Mouse (Mus musculus): ENCODE results near the gene Tmem135.

Gene Tmem135

GRCm38 (mm10) chr7:89390660-89391059, 13.4 kb downstream of the Tmem135 start:
- DNase-seq (ENCODE audit: low read depth, low spot score), result no peak

GRCm38 (mm10) chr7:89388981-89389380, 15.0 kb downstream of the Tmem135 start:
- DNase-seq (ENCODE audit: low read depth, low spot score), result no peak

- no peak for DNase-seq (ENCODE audit: low read depth, low spot score)
These were observed 21.1 kb downstream of the Tmem135 start for GRCm38 (mm10) chr7:89382892-89383291.

DNA sequence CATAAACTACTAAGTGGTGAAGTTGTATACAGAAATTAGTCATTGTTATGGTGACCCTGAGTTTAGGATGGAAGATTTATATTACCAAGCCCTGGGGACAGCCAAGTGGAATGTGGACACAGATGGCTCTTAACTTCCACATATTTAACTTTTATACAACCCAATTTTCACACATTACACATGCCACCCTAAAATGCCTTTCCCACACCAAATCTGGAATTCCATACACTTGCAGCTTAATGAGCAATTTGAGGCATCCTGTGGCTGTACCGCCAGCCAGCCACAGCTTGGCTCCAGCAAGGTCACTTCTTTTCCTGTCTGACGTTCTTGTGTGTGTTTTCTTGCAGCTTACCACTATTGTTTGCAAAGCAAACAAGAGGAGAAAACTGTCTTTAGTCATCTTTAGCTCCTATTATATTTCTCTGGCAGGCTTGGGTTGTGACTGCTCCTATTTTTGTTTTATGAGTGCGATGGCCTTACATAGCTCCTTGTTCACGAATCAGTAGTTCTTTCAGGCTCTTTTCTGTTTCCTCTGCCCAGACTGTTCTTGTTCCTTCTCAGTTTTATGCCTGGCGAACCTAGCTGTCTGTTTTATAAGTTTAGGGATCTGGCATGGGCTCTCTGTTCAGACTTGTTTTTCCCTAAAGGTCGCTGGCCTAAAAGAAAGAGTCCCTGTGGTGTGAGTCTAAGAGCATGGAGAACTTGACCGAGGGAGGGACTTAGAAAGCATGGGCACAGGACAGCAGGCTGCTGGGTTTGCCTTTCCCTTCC, 22.9 kb downstream of the Tmem135 start:
- no peak for DNase-seq (ENCODE audit: low read depth, low spot score)

GRCm38 (mm10) chr7:89371623-89372295, 32.3 kb downstream of the Tmem135 start:
- DNase-seq (ENCODE audit: low read depth, low spot score), result no peak

DNA sequence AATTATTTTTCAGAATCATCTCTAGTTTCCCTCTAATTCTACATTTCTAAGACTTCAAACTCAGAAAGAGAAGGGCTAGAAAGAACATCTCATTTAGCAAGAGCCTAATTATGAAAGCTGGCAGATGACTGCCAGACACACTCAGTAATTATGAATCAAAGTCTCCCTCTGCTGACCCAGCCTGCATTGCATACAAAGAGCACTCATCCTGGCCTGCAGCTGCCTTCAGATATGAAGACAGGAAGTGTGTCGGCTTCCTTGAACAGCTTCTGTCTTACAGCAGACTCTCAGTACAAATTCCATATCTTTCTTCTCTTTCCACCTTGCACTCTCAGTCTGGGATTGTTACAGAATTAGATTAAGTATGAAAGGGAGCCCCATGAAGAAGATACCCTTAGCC, 33.1 kb downstream of the Tmem135 start:
- no peak for DNase-seq (ENCODE audit: low read depth, low spot score)

DNA sequence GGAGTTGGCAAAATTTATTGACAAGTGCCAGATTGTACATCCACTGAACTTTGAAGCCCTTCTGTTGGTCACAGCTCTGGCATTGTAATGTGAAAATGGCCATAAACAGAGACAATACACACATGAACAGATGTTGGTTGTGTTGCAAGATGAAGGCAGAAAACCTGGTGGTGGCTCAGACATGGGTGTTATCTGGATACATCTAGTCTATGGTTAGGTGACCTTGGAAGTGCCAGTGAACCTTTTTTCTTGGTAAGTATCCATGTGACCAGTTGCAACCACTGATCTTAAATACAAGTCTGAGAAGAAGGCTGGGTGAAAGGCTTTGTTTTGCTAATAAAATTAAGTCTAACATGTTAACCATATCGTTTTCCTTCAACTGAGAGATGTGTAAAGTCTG, 33.9 kb downstream of the Tmem135 start:
- no peak for DNase-seq (ENCODE audit: low read depth, low spot score)

- no peak for DNase-seq (ENCODE audit: low read depth, low spot score)
These were observed 36.4 kb downstream of the Tmem135 start for GRCm38 (mm10) chr7:89367643-89368042.

GRCm38 (mm10) chr7:89365135-89365880, 38.7 kb downstream of the Tmem135 start:
- DNase-seq (ENCODE audit: low read depth, low spot score), result no peak

DNA sequence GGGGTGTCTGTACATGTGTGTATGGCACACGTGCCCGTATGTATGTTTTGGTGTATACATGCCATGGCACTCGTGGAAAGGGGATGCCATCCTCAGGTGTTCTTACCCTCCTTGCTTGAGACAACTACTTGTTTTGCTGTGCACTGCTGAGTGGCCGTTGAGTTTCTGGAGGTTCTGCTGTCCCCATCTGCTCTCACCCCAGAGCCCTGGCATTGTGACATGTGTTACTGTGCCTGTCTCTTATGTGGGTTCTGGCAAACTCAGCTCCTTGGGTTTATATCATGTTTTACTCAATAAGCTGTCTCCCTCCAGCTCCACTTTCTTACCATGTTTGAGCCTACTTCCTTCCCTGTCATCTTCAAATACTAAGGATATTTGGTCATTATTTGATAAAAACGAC, 40.0 kb downstream of the Tmem135 start:
- DNase-seq (ENCODE audit: low read depth, low spot score), result no peak

- DNase-seq (ENCODE audit: low read depth, low spot score), result no peak
These were observed 47.7 kb downstream of the Tmem135 start for GRCm38 (mm10) chr7:89356307-89356706.

DNA sequence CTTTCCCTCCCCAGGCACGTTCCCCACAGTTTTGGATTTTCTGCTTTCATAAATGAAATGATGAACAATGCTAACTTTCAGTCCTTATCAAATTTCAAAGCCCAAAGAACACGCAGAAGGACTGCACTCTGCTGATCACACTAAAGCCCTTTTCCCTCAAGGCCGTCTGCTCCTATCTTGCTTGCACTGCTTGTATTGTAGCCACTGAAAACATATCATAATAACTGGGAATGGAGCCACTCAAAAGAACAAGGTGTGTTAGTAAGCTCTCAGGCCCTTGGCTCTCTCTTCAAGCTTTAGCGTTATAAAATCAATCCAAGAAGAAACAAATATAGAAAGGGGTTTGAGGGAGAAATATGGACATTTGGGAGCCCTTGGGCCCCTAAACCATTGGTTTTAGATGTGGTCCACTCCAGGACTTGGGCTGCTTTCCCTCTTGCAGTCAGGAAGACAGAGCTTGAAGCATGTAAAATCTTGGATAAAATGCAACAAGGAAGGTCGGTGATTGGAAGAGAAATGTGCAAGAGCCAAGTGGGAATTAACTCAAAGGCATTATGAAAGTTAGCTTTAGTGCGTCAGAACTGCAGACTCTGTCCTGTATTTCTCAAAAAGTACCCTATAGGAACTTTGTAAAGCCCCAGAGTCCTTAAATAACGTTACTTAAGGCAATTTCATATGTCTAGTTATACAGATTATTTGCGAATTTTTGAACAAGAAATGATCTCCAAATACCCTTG, 48.3 kb downstream of the Tmem135 start:
- DNase-seq (ENCODE audit: low read depth, low spot score), result no peak

DNA sequence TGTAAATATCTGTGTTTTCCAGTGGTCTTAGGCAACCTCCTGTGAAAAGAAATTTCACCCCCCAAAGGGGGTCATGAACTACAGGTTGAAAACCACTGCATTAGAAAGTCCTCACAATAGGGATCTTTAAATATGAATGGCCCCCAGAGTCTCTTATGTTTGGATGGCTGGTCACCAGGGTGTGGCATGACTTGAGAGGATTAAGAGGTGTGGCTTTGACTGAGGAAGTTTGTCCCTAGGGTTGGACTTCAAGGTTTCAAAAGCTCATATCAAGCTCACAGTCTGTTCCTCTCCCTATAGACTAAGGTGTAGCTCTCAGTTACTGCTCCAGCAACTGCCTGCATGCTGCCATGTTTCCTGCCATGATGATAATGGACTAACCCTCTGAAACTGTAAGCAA, 62.0 kb downstream of the Tmem135 start:
- no peak for DNase-seq (ENCODE audit: low read depth, low spot score)

DNA sequence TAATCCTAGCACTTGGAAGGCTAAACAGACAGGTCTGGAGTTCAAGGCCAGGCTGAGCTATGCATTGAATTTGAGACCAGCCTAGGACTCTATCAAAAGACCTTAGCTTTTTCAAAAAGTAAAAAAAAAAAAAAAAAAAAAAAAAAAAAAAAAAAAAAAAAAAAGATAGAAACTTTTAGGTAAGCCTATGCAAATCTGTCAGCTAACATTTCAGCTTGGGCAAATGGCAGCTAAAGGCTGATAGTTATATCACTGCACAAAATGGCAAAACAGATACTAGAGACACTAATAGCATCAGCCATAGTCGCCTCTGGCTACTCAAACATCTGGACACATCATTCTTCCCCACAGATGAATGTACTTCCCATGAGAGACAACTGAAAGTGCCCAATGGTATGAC, 64.2 kb downstream of the Tmem135 start:
- DNase-seq (ENCODE audit: low read depth, low spot score), result no peak

- peak; percentile 9 for DNase-seq (ENCODE audit: low read depth, low spot score)
These were observed 64.9 kb downstream of the Tmem135 start for GRCm38 (mm10) chr7:89339142-89339435.

GRCm38 (mm10) chr7:89338350-89339141, 65.5 kb downstream of the Tmem135 start:
- DNase-seq (ENCODE audit: low read depth, low spot score), result peak; percentile 88

DNA sequence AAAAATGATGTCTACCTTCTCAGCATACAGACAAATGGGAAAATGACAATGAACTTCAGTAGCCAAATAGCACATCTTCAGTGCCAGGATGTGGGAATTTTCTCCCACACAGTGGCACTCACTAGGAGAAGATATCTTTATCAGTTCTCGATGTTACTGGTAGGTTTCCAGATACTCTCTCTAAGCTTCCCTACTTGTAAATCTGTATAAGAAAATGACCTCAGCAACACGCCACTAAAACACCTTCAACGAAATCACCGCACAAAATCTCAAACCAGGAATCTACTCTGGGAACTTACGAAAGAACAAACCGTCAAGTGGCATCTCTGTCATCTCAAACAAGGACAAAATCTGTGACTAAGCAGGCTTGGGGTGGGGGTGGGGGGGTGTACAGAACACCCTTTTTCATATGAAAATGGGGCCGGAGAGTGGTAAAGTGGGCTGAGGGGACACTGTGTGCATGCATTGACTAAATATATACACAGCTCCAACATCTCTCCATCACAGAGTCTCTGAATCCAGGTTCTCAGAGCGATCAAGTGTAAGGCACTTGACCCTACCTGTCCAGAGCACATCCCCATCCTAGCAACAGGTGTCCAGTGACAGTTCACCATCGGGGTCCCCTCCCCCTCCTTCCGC, 66.2 kb downstream of the Tmem135 start:
- DNase-seq (ENCODE audit: low read depth, low spot score), result no peak

DNA sequence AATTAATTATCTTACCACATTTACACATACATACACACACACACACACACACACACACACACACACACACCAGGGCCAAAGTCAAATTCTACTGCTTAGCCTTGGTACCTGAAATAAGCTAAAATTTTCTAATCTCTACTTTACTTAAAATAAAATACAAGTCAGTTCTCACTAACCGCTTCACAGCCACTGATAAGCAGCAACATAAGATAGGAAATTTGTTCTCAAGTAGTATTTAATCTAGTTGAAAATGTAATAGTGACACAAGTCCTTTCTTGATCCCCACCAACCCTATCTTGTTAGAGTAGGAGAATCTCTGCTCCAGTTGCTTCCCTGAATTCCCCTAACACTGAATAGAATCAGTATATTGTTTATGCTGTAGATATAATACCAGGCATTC, 67.6 kb downstream of the Tmem135 start:
- DNase-seq (ENCODE audit: low read depth, low spot score), result no peak

GRCm38 (mm10) chr7:89335316-89335715, 68.7 kb downstream of the Tmem135 start:
- DNase-seq (ENCODE audit: low read depth, low spot score), result no peak

- no peak for DNase-seq (ENCODE audit: low read depth, low spot score)
These were observed 74.1 kb downstream of the Tmem135 start for GRCm38 (mm10) chr7:89329896-89330295.

GRCm38 (mm10) chr7:89327731-89328130, 76.3 kb downstream of the Tmem135 start:
- DNase-seq (ENCODE audit: low read depth, low spot score), result no peak
